Mouse (Mus musculus): ENCODE data around the gene Adamts15. TPM values are rescaled to one million over a fixed set of nuclear protein-coding genes. Genes with fewer than 3 reads are reported as not detected.

Adamts15 gene
- polyA plus RNA-seq (2014; fragmentation: Nextera tagmentation; extraction: Ambion mirVana), result 2.8 and 3.2 TPM in 2 replicates

GRCm38 (mm10) chr9:30922197-30922894 lies at the start of gene Adamts15:
TSS of gene Adamts15 (minus strand) at chr9:30922452.
- ATAC-seq (ENCODE audit: low FRiP score) (peak; percentile 85), DNase-seq (ENCODE audit: low spot score, missing footprints) (peak; percentile 96)
- Histone ChIP-seq H3K4me3 (ENCODE audit: low read depth, low read length) (peak within 1 kb of the TSS; percentile 42), H3K9ac (ENCODE audit: low read length) (peak within 1 kb of the TSS; percentile 15; the same call in 1 of the 2 replicates), H3K4me2 (peak within 1 kb of the TSS; percentile 82), H3K36me3 (ENCODE audit: control insufficient read depth, insufficient read depth, low read length) (no peaks in the 10 kb centered on the region), H3K27me3 (ENCODE audit: control insufficient read depth, insufficient read depth, low read length) (peaks cover 19% of the 10 kb centered on the region), H3K4me1 (ENCODE audit: control insufficient read depth, insufficient read depth, low read length) (peaks cover 3% of the 10 kb centered on the region; the same call in 1 of the 2 replicates), H3K9me3 (ENCODE audit: control insufficient read depth, low read length) (no peaks in the 10 kb centered on the region), H3K27ac (ENCODE audit: low read depth, low read length) (no peak within 1 kb of the TSS)
- WGBS, result under 1% methylated on average over 47 of the region's 47 CpGs

GRCm38 (mm10) chr9:30971967-30972366 lies 49.7 kb upstream of the Adamts15 start:
- H3K9me3 ChIP-seq (ENCODE audit: control insufficient read depth, low read length), result no peaks in the 10 kb centered on the region
- no peaks in the 10 kb centered on the region for H3K27me3 ChIP-seq (ENCODE audit: control insufficient read depth, insufficient read depth, low read length)
- no peak overlapping the region for H3K4me3 ChIP-seq (ENCODE audit: low read depth, low read length)
- no peak for DNase-seq (ENCODE audit: low spot score, missing footprints)
- no peaks in the 10 kb centered on the region for H3K4me1 ChIP-seq (ENCODE audit: control insufficient read depth, insufficient read depth, low read length)
- no peak overlapping the region for H3K27ac ChIP-seq (ENCODE audit: low read depth, low read length)
- no peak for ATAC-seq (ENCODE audit: low FRiP score)
- WGBS, result 65% methylated on average over 4 of the region's 4 CpGs
- H3K4me2 ChIP-seq, result no peak overlapping the region
- no peak overlapping the region for H3K9ac ChIP-seq (ENCODE audit: low read length)
- no peaks in the 10 kb centered on the region for H3K36me3 ChIP-seq (ENCODE audit: control insufficient read depth, insufficient read depth, low read length)

DNA sequence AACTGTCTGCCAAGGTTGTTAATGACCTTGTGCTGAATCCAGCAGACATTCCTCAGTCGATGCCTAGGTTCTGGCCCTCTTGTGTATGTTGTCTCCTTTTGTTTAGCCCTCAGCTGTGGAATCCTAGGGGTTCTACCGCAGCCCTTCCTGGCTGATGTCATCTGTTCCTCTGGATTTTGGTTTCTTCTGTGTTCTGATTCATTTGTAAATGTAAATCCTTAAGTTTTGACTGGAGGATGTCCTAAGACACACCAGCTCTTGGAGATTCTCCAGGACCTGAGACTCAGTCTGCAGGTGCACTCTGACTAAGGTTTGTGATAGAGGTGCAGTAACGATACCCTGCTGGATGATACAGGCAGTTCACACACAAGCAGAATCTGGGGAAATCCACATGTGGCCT lies 47.7 kb upstream of the Adamts15 start:
- no peak overlapping the region for H3K4me2 ChIP-seq
- no peak for DNase-seq (ENCODE audit: low spot score, missing footprints)
- no peak overlapping the region for H3K27ac ChIP-seq (ENCODE audit: low read depth, low read length)
- H3K9ac ChIP-seq (ENCODE audit: low read length), result no peak overlapping the region
- no peak overlapping the region for H3K4me3 ChIP-seq (ENCODE audit: low read depth, low read length)
- no peaks in the 10 kb centered on the region for H3K4me1 ChIP-seq (ENCODE audit: control insufficient read depth, insufficient read depth, low read length)
- H3K36me3 ChIP-seq (ENCODE audit: control insufficient read depth, insufficient read depth, low read length), result no peaks in the 10 kb centered on the region
- no peaks in the 10 kb centered on the region for H3K9me3 ChIP-seq (ENCODE audit: control insufficient read depth, low read length)
- no peak for ATAC-seq (ENCODE audit: low FRiP score)
- no peaks in the 10 kb centered on the region for H3K27me3 ChIP-seq (ENCODE audit: control insufficient read depth, insufficient read depth, low read length)
- 66% methylated on average over 3 of the region's 3 CpGs for WGBS

DNA sequence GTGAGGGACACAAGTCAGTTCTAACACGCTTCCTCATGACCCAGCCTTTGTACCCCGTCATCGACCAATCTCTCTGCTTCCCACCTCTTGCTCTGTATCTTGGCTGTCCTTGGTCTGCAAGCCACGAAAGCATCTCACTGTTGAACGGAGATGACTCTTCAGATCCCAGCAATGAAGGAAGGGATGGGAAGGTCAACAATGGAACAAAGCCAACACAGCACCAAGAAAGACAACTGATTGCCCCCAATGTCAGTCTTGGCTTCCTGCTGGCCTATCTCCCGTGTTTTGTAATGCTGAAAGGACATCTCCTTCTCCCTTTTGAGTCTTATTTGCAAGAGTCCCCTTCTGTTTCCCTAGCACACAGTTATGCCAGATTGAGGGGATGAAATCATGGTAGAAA lies 45.9 kb upstream of the Adamts15 start:
- no peaks in the 10 kb centered on the region for H3K27me3 ChIP-seq (ENCODE audit: control insufficient read depth, insufficient read depth, low read length)
- H3K4me2 ChIP-seq, result no peak overlapping the region
- ATAC-seq (ENCODE audit: low FRiP score), result no peak
- no peak overlapping the region for H3K27ac ChIP-seq (ENCODE audit: low read depth, low read length)
- H3K36me3 ChIP-seq (ENCODE audit: control insufficient read depth, insufficient read depth, low read length), result no peaks in the 10 kb centered on the region
- DNase-seq (ENCODE audit: low spot score, missing footprints), result no peak
- no peaks in the 10 kb centered on the region for H3K4me1 ChIP-seq (ENCODE audit: control insufficient read depth, insufficient read depth, low read length)
- no peaks in the 10 kb centered on the region for H3K9me3 ChIP-seq (ENCODE audit: control insufficient read depth, low read length)
- no peak overlapping the region for H3K4me3 ChIP-seq (ENCODE audit: low read depth, low read length)
- no peak overlapping the region for H3K9ac ChIP-seq (ENCODE audit: low read length)
- WGBS, result 81% methylated on average over 6 of the region's 6 CpGs

GRCm38 (mm10) chr9:30966881-30967280 lies 44.6 kb upstream of the Adamts15 start:
- H3K4me1 ChIP-seq (ENCODE audit: control insufficient read depth, insufficient read depth, low read length), result no peaks in the 10 kb centered on the region
- H3K4me2 ChIP-seq, result no peak overlapping the region
- H3K4me3 ChIP-seq (ENCODE audit: low read depth, low read length), result no peak overlapping the region
- no peak overlapping the region for H3K9ac ChIP-seq (ENCODE audit: low read length)
- ATAC-seq (ENCODE audit: low FRiP score) (no peak), DNase-seq (ENCODE audit: low spot score, missing footprints) (no peak)
- H3K27me3 ChIP-seq (ENCODE audit: control insufficient read depth, insufficient read depth, low read length), result no peaks in the 10 kb centered on the region
- no peak overlapping the region for H3K27ac ChIP-seq (ENCODE audit: low read depth, low read length)
- no peaks in the 10 kb centered on the region for H3K36me3 ChIP-seq (ENCODE audit: control insufficient read depth, insufficient read depth, low read length)
- no peaks in the 10 kb centered on the region for H3K9me3 ChIP-seq (ENCODE audit: control insufficient read depth, low read length)
- 69% methylated on average over 7 of the region's 7 CpGs for WGBS

- H3K4me1 ChIP-seq (ENCODE audit: control insufficient read depth, insufficient read depth, low read length), result no peaks in the 10 kb centered on the region
- H3K27me3 ChIP-seq (ENCODE audit: control insufficient read depth, insufficient read depth, low read length), result no peaks in the 10 kb centered on the region
- H3K36me3 ChIP-seq (ENCODE audit: control insufficient read depth, insufficient read depth, low read length), result no peaks in the 10 kb centered on the region
- H3K4me2 ChIP-seq, result no peak overlapping the region
- WGBS, result 80% methylated on average over 10 of the region's 10 CpGs
- H3K9ac ChIP-seq (ENCODE audit: low read length), result no peak overlapping the region
- DNase-seq (ENCODE audit: low spot score, missing footprints) (no peak), ATAC-seq (ENCODE audit: low FRiP score) (no peak)
- H3K9me3 ChIP-seq (ENCODE audit: control insufficient read depth, low read length), result no peaks in the 10 kb centered on the region
- no peak overlapping the region for H3K4me3 ChIP-seq (ENCODE audit: low read depth, low read length)
- H3K27ac ChIP-seq (ENCODE audit: low read depth, low read length), result no peak overlapping the region
Measured at GRCm38 (mm10) chr9:30964685-30965084, 42.4 kb upstream of the Adamts15 start.

DNA sequence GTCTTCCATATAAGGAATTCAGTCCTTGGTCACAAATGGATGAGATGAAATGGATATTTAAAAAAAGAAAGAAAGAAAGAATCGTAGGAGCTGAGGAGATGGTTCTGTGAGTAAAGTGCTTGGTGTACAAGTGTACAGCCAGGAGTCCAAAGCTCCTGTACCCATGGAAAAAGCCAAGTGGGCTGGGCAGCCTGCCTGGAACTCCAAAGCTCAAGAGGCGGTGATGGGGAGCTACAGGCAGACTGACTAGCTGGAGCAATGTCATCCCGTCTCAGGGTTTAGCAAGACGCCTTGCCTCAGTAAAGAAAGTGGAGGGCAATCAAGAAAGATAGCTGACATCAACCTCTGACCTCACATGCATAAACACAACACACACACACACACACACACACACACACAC lies 41.5 kb upstream of the Adamts15 start:
- H3K4me2 ChIP-seq, result no peak overlapping the region
- 84% methylated on average over 4 of the region's 4 CpGs for WGBS
- H3K4me3 ChIP-seq (ENCODE audit: low read depth, low read length), result no peak overlapping the region
- ATAC-seq (ENCODE audit: low FRiP score) (no peak), DNase-seq (ENCODE audit: low spot score, missing footprints) (no peak)
- no peaks in the 10 kb centered on the region for H3K27me3 ChIP-seq (ENCODE audit: control insufficient read depth, insufficient read depth, low read length)
- H3K36me3 ChIP-seq (ENCODE audit: control insufficient read depth, insufficient read depth, low read length), result no peaks in the 10 kb centered on the region
- H3K27ac ChIP-seq (ENCODE audit: low read depth, low read length), result no peak overlapping the region
- H3K9me3 ChIP-seq (ENCODE audit: control insufficient read depth, low read length), result no peaks in the 10 kb centered on the region
- no peak overlapping the region for H3K9ac ChIP-seq (ENCODE audit: low read length)
- no peaks in the 10 kb centered on the region for H3K4me1 ChIP-seq (ENCODE audit: control insufficient read depth, insufficient read depth, low read length)

DNA sequence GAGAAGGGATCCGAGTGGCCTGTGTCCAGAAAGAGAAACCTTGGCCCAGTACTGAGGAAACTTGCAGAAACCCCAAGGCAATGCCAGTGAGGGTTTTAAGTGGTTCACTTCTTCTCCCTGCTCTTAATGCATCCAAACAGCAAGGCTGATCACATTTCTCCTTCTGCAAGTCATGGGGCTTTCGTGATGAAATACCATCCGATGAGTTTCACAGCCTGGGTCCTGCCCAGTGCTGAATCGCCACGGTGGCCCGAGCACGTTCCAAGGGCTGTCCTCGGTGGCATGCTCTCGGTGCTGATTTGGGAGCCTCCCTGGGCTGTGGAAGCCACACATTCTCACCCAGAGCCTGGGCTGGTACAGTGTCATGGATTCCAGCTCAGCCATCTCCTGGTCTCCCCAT lies 33.0 kb upstream of the Adamts15 start:
- WGBS, result 90% methylated on average over 9 of the region's 9 CpGs
- H3K9me3 ChIP-seq (ENCODE audit: control insufficient read depth, low read length), result no peaks in the 10 kb centered on the region
- H3K27me3 ChIP-seq (ENCODE audit: control insufficient read depth, insufficient read depth, low read length), result no peaks in the 10 kb centered on the region
- DNase-seq (ENCODE audit: low spot score, missing footprints) (no peak), ATAC-seq (ENCODE audit: low FRiP score) (no peak)
- no peak overlapping the region for H3K27ac ChIP-seq (ENCODE audit: low read depth, low read length)
- no peak overlapping the region for H3K4me2 ChIP-seq
- H3K9ac ChIP-seq (ENCODE audit: low read length), result no peak overlapping the region
- no peaks in the 10 kb centered on the region for H3K4me1 ChIP-seq (ENCODE audit: control insufficient read depth, insufficient read depth, low read length)
- H3K36me3 ChIP-seq (ENCODE audit: control insufficient read depth, insufficient read depth, low read length), result no peaks in the 10 kb centered on the region
- no peak overlapping the region for H3K4me3 ChIP-seq (ENCODE audit: low read depth, low read length)

- Histone ChIP-seq H3K4me2 (no peak overlapping the region), H3K9ac (ENCODE audit: low read length) (no peak overlapping the region), H3K4me3 (ENCODE audit: low read depth, low read length) (no peak overlapping the region), H3K27me3 (ENCODE audit: control insufficient read depth, insufficient read depth, low read length) (no peaks in the 10 kb centered on the region), H3K36me3 (ENCODE audit: control insufficient read depth, insufficient read depth, low read length) (no peaks in the 10 kb centered on the region), H3K9me3 (ENCODE audit: control insufficient read depth, low read length) (no peaks in the 10 kb centered on the region), H3K27ac (ENCODE audit: low read depth, low read length) (no peak overlapping the region), H3K4me1 (ENCODE audit: control insufficient read depth, insufficient read depth, low read length) (no peaks in the 10 kb centered on the region)
- ATAC-seq (ENCODE audit: low FRiP score) (no peak), DNase-seq (ENCODE audit: low spot score, missing footprints) (no peak)
- 65% methylated on average over 8 of the region's 8 CpGs for WGBS
Measured at GRCm38 (mm10) chr9:30953287-30953686, 31.0 kb upstream of the Adamts15 start.
